Mouse (Mus musculus) left cerebral cortex, adult 8-10 months (tissue): ENCODE results near the gene Arid5a. TPM values are rescaled to one million over a fixed set of nuclear protein-coding genes. Genes with fewer than 3 reads are reported as not detected.
A peak's percentile ranks its signal among the peaks of the same experiment; 100 is the strongest.

ENCODE experiments used
- DNase-seq, 2 experiments: peaks; one replicate each; pipeline ENCODE4 v3.0.0; 2022; ENCODE audit warnings: low spot score in 2 of 2
- total RNA-seq, 4 experiments: library from RNA; stranded (reverse); gene quantifications; 2 replicates each; pipeline ENCODE4 v1.2.4; 2022

Gene Arid5a
- total RNA-seq, 4 experiments from 2014 or later = 10.9 to 18.8 (median 13.0) TPM

GRCm38 (mm10) chr1:36293470-36293869 is 14.1 kb upstream of the Arid5a start:
- DNase-seq = no peak

DNA sequence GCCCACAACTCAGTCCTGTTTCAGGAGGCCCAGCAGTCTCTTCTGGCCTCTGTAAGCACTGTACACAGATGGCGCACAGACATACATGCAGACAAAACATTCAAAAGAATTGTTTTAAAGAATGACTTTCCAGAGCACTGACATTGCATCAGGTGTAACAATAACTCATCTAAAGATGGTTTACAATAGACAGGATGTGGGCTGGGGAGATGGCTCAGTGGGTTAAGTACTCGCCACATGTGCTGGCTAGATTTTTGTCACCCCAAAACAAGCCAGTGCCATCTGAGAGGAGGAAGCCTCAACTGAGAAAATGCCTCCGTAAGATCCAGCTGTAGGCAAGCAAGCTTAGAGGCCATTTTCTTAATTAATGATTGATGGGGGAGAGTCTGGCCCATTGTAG is 13.1 kb upstream of the Arid5a start:
- DNase-seq = no peak

DNA sequence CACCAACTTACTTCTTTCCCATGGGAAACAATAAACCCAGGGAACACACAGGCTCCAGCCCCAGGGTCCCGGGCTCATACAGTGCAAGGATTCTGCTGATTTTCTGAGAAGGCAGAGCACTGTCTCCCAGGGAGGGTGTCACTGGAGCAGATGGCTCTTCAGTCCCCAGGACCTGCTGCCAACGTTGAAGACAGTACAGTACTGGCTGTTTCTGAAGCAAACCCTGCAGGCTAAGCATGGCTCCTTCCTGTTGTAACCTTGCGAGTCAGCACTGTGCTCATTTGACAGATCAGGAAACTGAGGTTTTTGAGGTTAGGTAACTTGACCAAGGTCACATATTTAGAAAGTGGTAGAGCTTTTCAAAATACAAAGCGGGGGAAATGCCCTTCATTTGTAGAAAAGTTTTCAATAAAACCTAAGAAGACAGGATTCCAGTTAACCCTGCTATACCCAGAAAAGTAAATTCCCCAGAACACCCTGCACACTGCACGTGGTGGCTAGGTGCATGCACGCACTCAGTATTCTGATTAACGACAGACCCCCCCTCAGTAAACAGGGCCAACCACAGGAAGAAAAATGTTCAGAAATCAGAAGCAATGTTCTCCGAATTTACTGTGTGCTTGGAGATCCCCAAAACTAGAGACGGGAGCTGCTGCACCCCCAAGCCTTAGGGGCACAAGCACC is 10.9 kb upstream of the Arid5a start:
- no peak for DNase-seq

GRCm38 (mm10) chr1:36298107-36298506 is 9.4 kb upstream of the Arid5a start:
- DNase-seq = no peak

- no peak for DNase-seq
Observed at GRCm38 (mm10) chr1:36299126-36299525, 8.4 kb upstream of the Arid5a start.

DNA sequence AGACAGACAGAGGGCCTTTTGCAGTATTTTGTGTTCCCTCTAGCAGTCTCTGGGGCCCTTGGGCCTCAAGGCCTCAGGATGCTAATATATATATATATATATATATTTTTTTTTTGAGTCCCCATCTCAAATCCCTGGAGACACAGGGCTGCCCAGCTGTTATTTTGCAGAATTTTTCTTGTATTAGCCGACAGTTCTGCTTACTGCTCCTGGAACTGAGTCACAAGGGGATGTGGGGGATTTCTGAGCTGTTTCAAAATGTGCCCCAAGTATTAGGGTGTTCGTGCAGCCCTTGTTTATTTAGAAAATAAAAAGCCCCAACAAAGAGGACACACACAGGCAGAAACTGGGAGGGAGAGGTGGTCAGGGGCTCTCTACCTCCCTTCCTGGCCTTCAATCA is 7.9 kb upstream of the Arid5a start:
- DNase-seq = no peak

- DNase-seq = no peak
Observed at GRCm38 (mm10) chr1:36300486-36300885, 7.0 kb upstream of the Arid5a start.

GRCm38 (mm10) chr1:36302273-36302672 is 5.3 kb upstream of the Arid5a start:
- DNase-seq = no peak

- DNase-seq = no peak
Observed at GRCm38 (mm10) chr1:36302957-36303356, 4.6 kb upstream of the Arid5a start.

DNA sequence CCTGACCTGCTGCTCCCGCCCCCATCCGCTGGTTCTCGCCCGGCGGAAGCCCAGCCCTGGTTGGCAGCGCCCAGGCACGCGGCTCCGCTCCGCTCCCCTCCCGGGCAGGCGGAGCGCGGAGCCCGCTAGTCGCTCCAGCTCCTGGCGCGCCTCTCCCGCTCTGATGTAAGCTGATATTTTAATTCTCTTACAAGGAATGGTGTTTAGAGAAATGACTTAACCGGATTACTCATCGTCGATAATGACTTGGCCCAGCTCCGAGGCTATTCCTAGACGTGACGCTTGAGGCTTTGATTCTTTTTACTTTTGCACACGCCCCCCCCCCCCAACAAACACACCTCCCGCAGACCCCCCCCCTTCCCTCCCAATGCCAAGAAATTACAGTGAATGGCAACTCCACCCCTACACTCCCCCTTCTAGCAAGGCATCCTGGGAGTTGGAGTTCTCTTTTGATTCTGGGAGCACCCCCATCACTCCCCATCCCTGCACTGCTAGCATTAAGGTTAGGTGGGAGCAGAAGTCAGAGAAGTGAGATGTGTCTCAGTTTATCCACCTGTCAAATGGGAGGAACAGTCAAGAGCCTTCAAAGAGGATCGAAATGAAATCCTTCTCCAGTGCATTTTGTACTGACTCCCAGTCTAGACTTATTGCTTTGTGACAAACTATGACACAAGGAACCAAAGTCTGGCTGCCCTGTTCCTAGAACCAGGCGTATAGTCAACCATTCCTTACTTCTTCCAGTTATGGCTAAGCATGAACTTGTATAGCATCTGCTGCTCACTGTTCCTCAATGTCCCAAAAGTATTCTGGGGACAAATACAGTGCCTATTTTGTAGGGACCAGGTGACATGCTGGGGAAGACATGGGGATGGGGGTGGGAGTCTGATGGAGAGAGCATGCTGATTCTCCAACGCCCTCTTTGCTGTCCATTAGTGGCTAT is 3.9 kb upstream of the Arid5a start:
- DNase-seq = peak in 1 of 2 experiments; percentile 89

GRCm38 (mm10) chr1:36304764-36305163 is 2.8 kb upstream of the Arid5a start:
- no peak for DNase-seq

- no peak for DNase-seq
Observed at GRCm38 (mm10) chr1:36306120-36306519, 1.4 kb upstream of the Arid5a start.

GRCm38 (mm10) chr1:36307121-36307494 is 425 bp upstream of the Arid5a start:
- no peak for DNase-seq

- no peak for DNase-seq
Observed at GRCm38 (mm10) chr1:36308451-36308901, 943 bp downstream of the Arid5a start.

DNA sequence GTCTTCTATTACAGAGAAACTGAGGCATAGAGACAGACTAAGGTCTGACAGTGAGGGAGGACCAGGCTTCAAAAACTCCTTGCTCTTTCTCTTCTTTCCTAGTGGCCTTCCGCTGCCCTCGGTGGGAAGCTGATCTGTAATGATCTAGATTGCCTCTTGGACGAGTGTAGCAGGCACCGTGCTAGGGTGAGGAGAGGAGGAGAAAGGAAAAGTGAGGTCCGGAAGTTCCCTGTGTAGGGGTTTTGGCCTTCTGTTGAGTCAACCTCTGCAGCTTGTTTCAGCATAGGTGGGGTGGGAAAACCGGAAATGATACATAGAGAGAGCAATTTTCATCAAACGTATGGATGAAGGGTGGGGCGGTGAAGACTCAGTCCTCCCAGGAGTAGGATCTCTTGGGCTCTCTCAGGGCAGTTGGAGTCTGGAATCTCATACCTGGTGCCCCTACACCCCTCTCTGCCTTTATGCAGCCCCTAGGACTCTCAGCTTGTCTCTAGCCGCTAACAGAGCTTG is 1.5 kb downstream of the Arid5a start:
- DNase-seq = no peak

DNA sequence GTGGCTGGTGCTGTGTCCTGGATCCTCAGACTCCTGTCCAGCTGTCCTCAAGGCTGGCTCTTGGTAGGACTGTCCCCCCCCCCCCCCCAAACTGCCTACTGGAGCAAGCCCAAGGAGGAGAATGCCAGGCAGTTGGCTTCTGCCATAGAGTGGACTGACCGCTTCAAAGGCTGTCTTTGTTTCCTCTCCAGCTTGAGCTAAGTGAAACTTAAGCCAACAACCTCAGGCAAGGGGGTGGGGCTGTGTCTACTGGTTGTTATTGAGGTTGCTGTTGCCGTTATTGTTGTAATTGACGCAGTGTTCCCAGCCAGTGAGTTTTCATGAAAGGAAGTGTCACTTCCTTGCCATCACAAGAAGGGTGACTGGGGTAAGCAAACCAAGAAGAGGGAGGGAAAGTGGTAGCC is 2.0 kb downstream of the Arid5a start:
- peak in 1 of 2 experiments; percentile 72 for DNase-seq

- DNase-seq = no peak
Observed at GRCm38 (mm10) chr1:36314959-36315775, 7.6 kb downstream of the Arid5a start.

- DNase-seq = no peak
Observed at GRCm38 (mm10) chr1:36315776-36316100, 8.2 kb downstream of the Arid5a start.

- no peak for DNase-seq
Observed at GRCm38 (mm10) chr1:36321164-36321563, 13.6 kb downstream of the Arid5a start.

DNA sequence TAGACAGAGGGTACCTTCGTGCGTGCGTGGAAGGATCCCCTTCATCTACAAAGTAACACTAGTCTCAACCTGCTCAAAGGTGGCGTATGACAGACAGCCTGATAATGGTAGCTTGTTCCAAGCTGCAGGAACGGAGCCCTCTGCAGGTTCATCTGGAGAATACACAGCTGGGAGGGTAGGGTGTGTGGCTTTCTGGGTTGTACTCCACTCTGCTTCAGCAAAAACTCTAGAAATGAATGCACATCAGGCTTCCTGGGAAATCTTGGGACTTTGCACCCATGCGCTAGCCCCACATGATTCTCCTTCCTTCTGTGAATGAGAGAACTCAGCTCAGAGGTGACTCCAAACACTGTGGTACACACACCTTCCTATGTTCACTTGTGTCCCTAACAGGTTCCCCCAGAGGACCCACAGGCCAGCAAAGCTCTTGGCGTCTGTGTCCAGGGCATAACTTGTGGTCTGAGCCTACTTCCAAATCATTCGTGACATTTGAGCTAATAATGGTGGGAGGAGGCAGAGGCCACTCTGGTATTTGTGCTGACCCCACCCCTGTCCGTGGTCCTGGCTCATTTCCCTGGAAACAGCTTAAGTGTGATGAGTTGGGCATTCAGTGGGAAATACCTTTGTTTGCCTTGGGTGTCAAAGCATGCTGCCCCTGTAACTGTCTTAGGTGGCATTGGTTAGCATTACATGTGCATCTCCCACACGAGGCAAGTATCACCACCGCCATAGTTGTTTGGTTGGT is 14.5 kb downstream of the Arid5a start:
- DNase-seq = no peak

DNA sequence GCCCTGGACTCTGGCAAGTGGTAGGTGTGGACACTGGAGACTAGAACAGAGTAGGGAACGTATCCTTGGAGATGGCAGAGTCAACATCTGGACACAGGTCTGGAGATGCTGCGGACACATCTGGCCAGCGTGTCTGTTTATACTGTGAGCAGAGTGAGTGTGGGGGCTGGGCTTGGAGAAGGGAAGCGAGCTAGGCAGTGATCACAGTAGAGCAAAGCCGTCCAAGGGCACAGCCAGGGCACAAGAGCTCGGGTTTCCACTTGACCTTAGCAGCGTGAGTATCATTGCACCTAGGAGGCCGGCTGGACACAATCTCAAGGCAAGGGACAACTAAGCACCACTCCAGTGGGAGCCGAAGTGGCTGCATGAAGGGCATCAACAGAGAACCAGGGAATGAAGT is 15.5 kb downstream of the Arid5a start:
- DNase-seq = no peak
